Mouse (Mus musculus): ENCODE data around the gene Cpvl. TPM values are rescaled to one million over a fixed set of nuclear protein-coding genes. Genes with fewer than 3 reads are reported as not detected.

Gene Cpvl
- total and polyA plus RNA-seq, 3 experiments, result not detected

- H3K9ac ChIP-seq (ENCODE audit: control insufficient read depth, low read depth, low read length, poor library complexity, severe bottlenecking), result no peak overlapping the region
- H3K4me1 ChIP-seq (ENCODE audit: control insufficient read depth in 1 of 2, insufficient read depth in 2 of 2, low read length in 2 of 2), result no peaks in the 10 kb centered on the region
- H3K27ac ChIP-seq (ENCODE audit: control insufficient read depth, low read depth, low read length), result no peak overlapping the region
- no peaks in the 10 kb centered on the region for H3K9me3 ChIP-seq (replicated peaks; ENCODE audit: insufficient read depth, low read length)
- H3K79me2 ChIP-seq (ENCODE audit: control insufficient read depth, insufficient read depth, low read length, poor library complexity), result no peaks in the 10 kb centered on the region
- H3K27me3 ChIP-seq (ENCODE audit: control insufficient read depth in 1 of 2, insufficient read depth in 2 of 2, low read length in 2 of 2), result no peaks in the 10 kb centered on the region
- no peaks in the 10 kb centered on the region for H3K36me3 ChIP-seq (ENCODE audit: control insufficient read depth in 1 of 2, insufficient read depth in 2 of 2, low read length in 2 of 2)
- DNase-seq (ENCODE audit: low read depth, low spot score), result no peak
- no peak overlapping the region for H3K4me3 ChIP-seq (ENCODE audit: control insufficient read depth in 1 of 2, insufficient read depth in 1 of 2, low read depth in 2 of 2, low read length in 2 of 2)
- TF ChIP-seq POLR2A (IDR thresholded peaks at IDR 0.05; ENCODE audit: control insufficient read depth in 1 of 2, insufficient read depth in 1 of 2, low read depth in 1 of 2, low read length in 2 of 2, poor library complexity in 1 of 2) (no peak), ETS1 (IDR thresholded peaks at IDR 0.05; ENCODE audit: low read depth, low read length) (no peak), MEF2A (IDR thresholded peaks at IDR 0.05; ENCODE audit: extremely low read depth, insufficient replicate concordance, low read depth, low read length, poor library complexity, severe bottlenecking) (no peak), ZKSCAN1 (IDR thresholded peaks at IDR 0.05; ENCODE audit: low read depth, low read length) (no peak), TCF12 (IDR thresholded peaks at IDR 0.05; ENCODE audit: low read depth, low read length) (no peak)
Measured at GRCm38 (mm10) chr6:53955846-53956245, 22.6 kb downstream of the Cpvl start.

- DNase-seq (ENCODE audit: low read depth, low spot score), result no peak
- Histone ChIP-seq H3K27ac (ENCODE audit: control insufficient read depth, low read depth, low read length) (no peak overlapping the region), H3K9me3 (replicated peaks; ENCODE audit: insufficient read depth, low read length) (no peaks in the 10 kb centered on the region), H3K4me1 (ENCODE audit: control insufficient read depth in 1 of 2, insufficient read depth in 2 of 2, low read length in 2 of 2) (no peaks in the 10 kb centered on the region), H3K4me3 (ENCODE audit: control insufficient read depth in 1 of 2, insufficient read depth in 1 of 2, low read depth in 2 of 2, low read length in 2 of 2) (no peak overlapping the region), H3K79me2 (ENCODE audit: control insufficient read depth, insufficient read depth, low read length, poor library complexity) (no peaks in the 10 kb centered on the region), H3K9ac (ENCODE audit: control insufficient read depth, low read depth, low read length, poor library complexity, severe bottlenecking) (no peak overlapping the region), H3K36me3 (ENCODE audit: control insufficient read depth in 1 of 2, insufficient read depth in 2 of 2, low read length in 2 of 2) (no peaks in the 10 kb centered on the region), H3K27me3 (ENCODE audit: control insufficient read depth in 1 of 2, insufficient read depth in 2 of 2, low read length in 2 of 2) (no peaks in the 10 kb centered on the region)
- no peak for TF ChIP-seq MXI1 (IDR thresholded peaks at IDR 0.05; ENCODE audit: low read depth, low read length)
- TF ChIP-seq MAFK (IDR thresholded peaks at IDR 0.05; ENCODE audit: borderline replicate concordance, low read depth, low read length), result no peak
- no peak for TF ChIP-seq RAD21 (IDR thresholded peaks at IDR 0.05; ENCODE audit: low read depth, low read length)
- TF ChIP-seq SMC3 (IDR thresholded peaks at IDR 0.05; ENCODE audit: low read depth, low read length), result no peak
- TF ChIP-seq USF1 (IDR thresholded peaks at IDR 0.05; ENCODE audit: low read depth, low read length), result no peak
- no peak for TF ChIP-seq NRF1 (IDR thresholded peaks at IDR 0.05; ENCODE audit: insufficient read depth, low read depth, low read length, poor library complexity, severe bottlenecking)
- no peak for TF ChIP-seq CHD2 (IDR thresholded peaks at IDR 0.05; ENCODE audit: low read length)
- no peak for TF ChIP-seq TBP (IDR thresholded peaks at IDR 0.05; ENCODE audit: low read depth, low read length)
- TF ChIP-seq GATA1 (IDR thresholded peaks at IDR 0.05; ENCODE audit: low read depth, low read length), result no peak
- TF ChIP-seq GABPA (IDR thresholded peaks at IDR 0.05; ENCODE audit: low read depth, low read length), result no peak
- TF ChIP-seq MYC (IDR thresholded peaks at IDR 0.05; ENCODE audit: low read depth, low read length), result no peak
- no peak for TF ChIP-seq E2F4 (IDR thresholded peaks at IDR 0.05; ENCODE audit: borderline replicate concordance, low read depth, low read length)
- TF ChIP-seq ELF1 (IDR thresholded peaks at IDR 0.05; ENCODE audit: low read depth, low read length), result no peak
Measured at GRCm38 (mm10) chr6:53955271-53955670, 23.2 kb downstream of the Cpvl start.

All from MEL (cell line).